Mouse (Mus musculus): ENCODE data around the gene Rnf121. TPM values are rescaled to one million over a fixed set of nuclear protein-coding genes. Genes with fewer than 3 reads are reported as not detected.

Rnf121 gene
- polyA plus RNA-seq, 1 experiment, result 48.0 TPM

DNA sequence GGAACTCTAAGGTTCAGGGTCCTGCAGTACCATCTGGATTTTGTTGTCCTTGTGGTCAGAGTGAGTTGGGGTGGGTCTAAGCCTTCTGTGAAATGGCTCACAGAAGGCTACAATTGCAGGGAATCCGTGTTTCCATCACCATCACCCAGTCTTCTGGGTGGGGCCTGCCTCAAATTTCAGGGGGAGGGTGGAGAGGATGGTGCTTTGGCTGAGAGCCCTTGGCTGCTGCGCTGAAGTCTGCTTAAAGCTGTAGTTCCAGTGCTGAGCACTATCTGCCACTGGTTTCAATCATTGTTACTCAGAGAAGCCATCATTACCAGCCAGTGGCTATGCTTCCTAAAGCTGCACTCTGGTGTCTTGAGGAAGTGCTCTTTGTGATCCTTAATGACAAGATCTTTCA lies 90.8 kb downstream of the Rnf121 start:
- H3K79me2 ChIP-seq (ENCODE audit: control insufficient read depth, insufficient read depth), result peaks cover 68% of the 10 kb centered on the region
- TF ChIP-seq POLR2A (IDR thresholded peaks at IDR 0.05; ENCODE audit: insufficient read length, low read depth) (no peak), REST (IDR thresholded peaks at IDR 0.05; ENCODE audit: insufficient read depth, insufficient read length) (no peak), SRF (IDR thresholded peaks at IDR 0.05; ENCODE audit: control insufficient read depth, insufficient read length, low read depth) (no peak), E2F4 (IDR thresholded peaks at IDR 0.05; ENCODE audit: insufficient read depth) (no peak), POLR2AphosphoS2 (IDR thresholded peaks at IDR 0.05; ENCODE audit: insufficient read length, low read depth) (no peak), CEBPB (IDR thresholded peaks at IDR 0.05; ENCODE audit: insufficient read depth, poor library complexity, severe bottlenecking) (no peak), MYOD1 (IDR thresholded peaks at IDR 0.05; ENCODE audit: control insufficient read depth in 1 of 3, insufficient read length in 2 of 3, low read depth in 2 of 3) (no peak), MYOG (IDR thresholded peaks at IDR 0.05; ENCODE audit: control insufficient read depth in 1 of 3, insufficient read depth in 1 of 3, insufficient read length in 2 of 3, low read depth in 2 of 3) (no peak), MAX (IDR thresholded peaks at IDR 0.05; ENCODE audit: low read depth) (no peak), USF1 (IDR thresholded peaks at IDR 0.05; ENCODE audit: low read depth) (no peak), TCF3 (IDR thresholded peaks at IDR 0.05; ENCODE audit: insufficient read length, low read depth) (no peak), TCF12 (IDR thresholded peaks at IDR 0.05; ENCODE audit: insufficient read depth, poor library complexity, severe bottlenecking) (no peak)
- no peak overlapping the region for H3K4me3 ChIP-seq
- peak overlapping the region; percentile 71 for H3K4me2 ChIP-seq (ENCODE audit: low read depth)
- H3ac ChIP-seq (ENCODE audit: control insufficient read depth, insufficient read length), result no peak overlapping the region
- no peaks in the 10 kb centered on the region for H3K27me3 ChIP-seq (ENCODE audit: control insufficient read depth, insufficient read depth, insufficient read length)
- H3K36me3 ChIP-seq (ENCODE audit: control insufficient read depth, insufficient read depth), result no peaks in the 10 kb centered on the region

DNA sequence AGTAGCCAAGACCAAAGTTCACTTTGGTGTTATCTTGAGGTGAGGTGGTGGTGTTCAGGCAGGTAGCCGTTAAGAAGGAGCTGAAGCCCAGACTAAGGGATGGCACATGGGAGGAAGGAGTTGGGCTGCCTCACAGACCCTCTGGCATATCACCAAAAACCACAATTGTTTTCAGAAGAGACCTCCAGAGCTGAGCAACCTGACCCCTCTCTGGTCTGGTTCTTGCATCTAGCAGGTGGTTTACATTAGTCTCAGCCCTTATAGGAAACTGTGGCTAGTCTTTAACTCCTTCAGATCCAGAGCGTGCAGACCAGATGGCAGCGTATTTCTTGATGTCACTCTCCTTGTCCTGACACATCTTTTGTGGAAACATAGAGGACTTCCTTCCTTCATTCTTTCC lies 91.5 kb downstream of the Rnf121 start:
- Histone ChIP-seq H3K4me2 (ENCODE audit: low read depth) (peak overlapping the region; percentile 71), H3K4me3 (no peak overlapping the region), H3K79me2 (ENCODE audit: control insufficient read depth, insufficient read depth) (peaks cover 70% of the 10 kb centered on the region), H3K27me3 (ENCODE audit: control insufficient read depth, insufficient read depth, insufficient read length) (no peaks in the 10 kb centered on the region), H3K36me3 (ENCODE audit: control insufficient read depth, insufficient read depth) (no peaks in the 10 kb centered on the region), H3ac (ENCODE audit: control insufficient read depth, insufficient read length) (no peak overlapping the region)
- TF ChIP-seq POLR2AphosphoS2 (IDR thresholded peaks at IDR 0.05; ENCODE audit: insufficient read length, low read depth) (no peak), CEBPB (IDR thresholded peaks at IDR 0.05; ENCODE audit: insufficient read depth, poor library complexity, severe bottlenecking) (no peak), MYOG (IDR thresholded peaks at IDR 0.05; ENCODE audit: control insufficient read depth in 1 of 3, insufficient read depth in 1 of 3, insufficient read length in 2 of 3, low read depth in 2 of 3) (no peak), SRF (IDR thresholded peaks at IDR 0.05; ENCODE audit: control insufficient read depth, insufficient read length, low read depth) (no peak), TCF12 (IDR thresholded peaks at IDR 0.05; ENCODE audit: insufficient read depth, poor library complexity, severe bottlenecking) (no peak), MYOD1 (IDR thresholded peaks at IDR 0.05; ENCODE audit: control insufficient read depth in 1 of 3, insufficient read length in 2 of 3, low read depth in 2 of 3) (peak in 1 of 3 experiments; percentile 5), TCF3 (IDR thresholded peaks at IDR 0.05; ENCODE audit: insufficient read length, low read depth) (no peak), POLR2A (IDR thresholded peaks at IDR 0.05; ENCODE audit: insufficient read length, low read depth) (no peak), MAX (IDR thresholded peaks at IDR 0.05; ENCODE audit: low read depth) (no peak)

DNA sequence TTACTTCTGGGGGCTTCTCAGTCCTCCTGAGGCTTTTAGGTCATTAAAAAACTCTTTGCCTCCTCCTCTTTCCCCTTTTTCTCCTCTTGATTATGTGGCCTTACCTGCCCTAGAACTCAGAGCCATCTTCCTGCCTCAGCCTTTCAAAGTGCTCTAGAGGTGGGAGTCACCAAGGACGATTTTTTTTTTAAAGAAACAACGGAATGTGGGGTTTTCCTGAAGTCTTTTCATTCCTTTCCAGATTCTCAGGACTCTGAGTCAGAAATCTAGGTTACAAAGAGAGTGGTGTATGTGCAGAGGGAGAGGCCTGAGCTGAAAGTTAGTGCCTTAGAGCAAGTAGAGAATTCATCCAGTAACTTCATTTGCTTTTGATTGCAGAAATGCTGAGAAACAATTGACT lies 93.5 kb downstream of the Rnf121 start:
- H3K36me3 ChIP-seq (ENCODE audit: control insufficient read depth, insufficient read depth), result no peaks in the 10 kb centered on the region
- peak overlapping the region; percentile 79 for H3K4me3 ChIP-seq
- H3ac ChIP-seq (ENCODE audit: control insufficient read depth, insufficient read length), result no peak overlapping the region
- H3K79me2 ChIP-seq (ENCODE audit: control insufficient read depth, insufficient read depth), result peaks cover 84% of the 10 kb centered on the region
- TF ChIP-seq REST (IDR thresholded peaks at IDR 0.05; ENCODE audit: insufficient read depth, insufficient read length) (no peak), SRF (IDR thresholded peaks at IDR 0.05; ENCODE audit: control insufficient read depth, insufficient read length, low read depth) (no peak), E2F4 (IDR thresholded peaks at IDR 0.05; ENCODE audit: insufficient read depth) (no peak), MYOG (IDR thresholded peaks at IDR 0.05; ENCODE audit: control insufficient read depth in 1 of 3, insufficient read depth in 1 of 3, insufficient read length in 2 of 3, low read depth in 2 of 3) (no peak), CEBPB (IDR thresholded peaks at IDR 0.05; ENCODE audit: insufficient read depth, poor library complexity, severe bottlenecking) (no peak), TCF3 (IDR thresholded peaks at IDR 0.05; ENCODE audit: insufficient read length, low read depth) (no peak), USF1 (IDR thresholded peaks at IDR 0.05; ENCODE audit: low read depth) (no peak), TCF12 (IDR thresholded peaks at IDR 0.05; ENCODE audit: insufficient read depth, poor library complexity, severe bottlenecking) (no peak), MAX (IDR thresholded peaks at IDR 0.05; ENCODE audit: low read depth) (no peak), POLR2A (IDR thresholded peaks at IDR 0.05; ENCODE audit: insufficient read length, low read depth) (no peak), POLR2AphosphoS2 (IDR thresholded peaks at IDR 0.05; ENCODE audit: insufficient read length, low read depth) (no peak), MYOD1 (IDR thresholded peaks at IDR 0.05; ENCODE audit: control insufficient read depth in 1 of 3, insufficient read length in 2 of 3, low read depth in 2 of 3) (no peak)
- H3K27me3 ChIP-seq (ENCODE audit: control insufficient read depth, insufficient read depth, insufficient read length), result no peaks in the 10 kb centered on the region
- H3K4me2 ChIP-seq (ENCODE audit: low read depth), result peak overlapping the region; percentile 94

DNA sequence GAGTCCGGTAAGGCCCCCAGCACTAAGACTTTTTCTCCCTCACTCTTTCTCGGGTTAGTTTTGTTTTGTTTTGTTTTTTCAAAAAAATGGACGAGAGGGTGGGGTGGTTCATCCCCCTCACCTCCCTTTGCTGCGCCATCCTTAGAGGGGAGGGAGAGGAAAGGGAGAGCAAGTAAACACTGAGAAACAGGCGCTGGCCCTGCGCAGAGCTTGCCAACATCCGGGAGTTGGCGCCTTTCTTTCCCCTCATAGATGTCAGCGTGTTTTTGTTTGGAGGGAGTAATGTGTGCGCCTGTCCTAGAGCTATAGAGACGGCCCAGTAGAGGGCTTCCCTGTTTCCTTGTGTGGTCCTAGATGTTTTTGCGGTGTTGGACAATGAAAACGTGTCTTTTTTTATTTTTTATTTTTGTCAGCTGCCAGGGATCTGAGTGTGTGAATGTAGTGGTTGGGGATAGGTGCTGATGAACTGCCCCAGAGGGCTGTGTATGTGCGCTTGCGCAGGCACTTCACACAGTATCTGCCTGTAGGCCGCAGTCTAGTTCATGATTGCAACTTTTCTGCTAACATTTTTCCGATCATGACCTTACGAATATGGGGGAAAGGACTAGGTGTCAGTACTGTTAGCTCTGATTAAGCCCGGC lies 94.3 kb downstream of the Rnf121 start:
- Histone ChIP-seq H3K79me2 (ENCODE audit: control insufficient read depth, insufficient read depth) (peaks cover 80% of the 10 kb centered on the region), H3K27me3 (ENCODE audit: control insufficient read depth, insufficient read depth, insufficient read length) (no peaks in the 10 kb centered on the region), H3K4me3 (peak overlapping the region; percentile 79), H3K4me2 (ENCODE audit: low read depth) (peak overlapping the region; percentile 94), H3ac (ENCODE audit: control insufficient read depth, insufficient read length) (peak overlapping the region; percentile 28), H3K36me3 (ENCODE audit: control insufficient read depth, insufficient read depth) (no peaks in the 10 kb centered on the region)
- TF ChIP-seq POLR2A (IDR thresholded peaks at IDR 0.05; ENCODE audit: insufficient read length, low read depth) (peak; percentile 41), MYOD1 (IDR thresholded peaks at IDR 0.05; ENCODE audit: control insufficient read depth in 1 of 3, insufficient read length in 2 of 3, low read depth in 2 of 3) (no peak)

DNA sequence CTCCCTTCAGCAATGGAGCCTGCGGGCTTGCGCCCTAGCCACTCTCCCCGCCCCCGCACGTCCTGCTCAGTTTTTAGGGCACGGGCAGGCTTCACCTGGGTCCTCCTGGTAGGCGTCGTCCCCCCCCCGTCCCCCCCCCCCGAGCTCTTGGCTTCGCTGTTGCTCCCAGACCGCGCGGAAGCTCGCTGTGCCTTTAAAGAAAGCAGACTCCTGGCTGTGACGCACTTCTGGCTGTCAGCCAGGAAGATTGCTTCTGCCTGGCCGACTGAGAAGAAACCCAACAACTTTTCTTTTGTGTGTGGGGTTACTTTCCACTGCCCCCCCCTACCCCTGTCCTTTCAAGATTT lies 94.9 kb downstream of the Rnf121 start:
- peak overlapping the region; percentile 94 for H3K4me2 ChIP-seq (ENCODE audit: low read depth)
- peak overlapping the region; percentile 28 for H3ac ChIP-seq (ENCODE audit: control insufficient read depth, insufficient read length)
- TF ChIP-seq USF1 (IDR thresholded peaks at IDR 0.05; ENCODE audit: low read depth), result no peak
- TF ChIP-seq CEBPB (IDR thresholded peaks at IDR 0.05; ENCODE audit: insufficient read depth, poor library complexity, severe bottlenecking), result no peak
- TF ChIP-seq REST (IDR thresholded peaks at IDR 0.05; ENCODE audit: insufficient read depth, insufficient read length), result no peak
- TF ChIP-seq POLR2A (IDR thresholded peaks at IDR 0.05; ENCODE audit: insufficient read length, low read depth), result no peak
- TF ChIP-seq TCF3 (IDR thresholded peaks at IDR 0.05; ENCODE audit: insufficient read length, low read depth), result no peak
- no peak for TF ChIP-seq MAX (IDR thresholded peaks at IDR 0.05; ENCODE audit: low read depth)
- H3K36me3 ChIP-seq (ENCODE audit: control insufficient read depth, insufficient read depth), result no peaks in the 10 kb centered on the region
- H3K27me3 ChIP-seq (ENCODE audit: control insufficient read depth, insufficient read depth, insufficient read length), result no peaks in the 10 kb centered on the region
- H3K79me2 ChIP-seq (ENCODE audit: control insufficient read depth, insufficient read depth), result peaks cover 74% of the 10 kb centered on the region
- H3K4me3 ChIP-seq, result peak overlapping the region; percentile 79

Measured in myocyte (in vitro differentiated cells).